ENCODE assay signal across 27 mouse cellular contexts in genomic region chr9:73176645-73177044, GRCm38 (mm10).
"Had no signal": no experiment of that assay in that cellular context is flagged by ENCODE, and none has a peak within 500 bp of the region (broad histone marks: within the 10 kb centered on the region; RNA-seq: fewer than 3 reads in every experiment).

No protein-coding gene starts in this region.

- DNase-seq: gastrocnemius, postnatal 14 days; gastrocnemius, postnatal 36 days; heart, adult 18-20 months; heart, postnatal 14 days; heart, postnatal 4 days; kidney, adult 11 months; kidney, adult 2 months; kidney, adult 9 months; kidney, postnatal 14 days; kidney, postnatal 36 days; layer of hippocampus, adult 9-11 months; layer of hippocampus, postnatal 36 days; left cerebral cortex, postnatal 4 days had no signal

- H3K9me3 ChIP-seq: heart, embryonic 15.5 days; hindbrain, embryonic 10.5 days; hindbrain, embryonic 15.5 days; limb, embryonic 15.5 days had no signal

- H3K27me3 ChIP-seq: heart, embryonic 13.5 days; heart, embryonic 15.5 days; hindbrain, embryonic 12.5 days; hindbrain, embryonic 15.5 days; kidney, embryonic 15.5 days; limb, embryonic 13.5 days; limb, embryonic 15.5 days; liver, embryonic 12.5 days had no signal

- H3K36me3 ChIP-seq: heart, embryonic 10.5 days; heart, embryonic 13.5 days; heart, embryonic 15.5 days; hindbrain, embryonic 10.5 days; hindbrain, embryonic 12.5 days; hindbrain, embryonic 15.5 days; kidney, embryonic 15.5 days; limb, embryonic 13.5 days; limb, embryonic 15.5 days; liver, embryonic 12.5 days had no signal

- H3K9ac ChIP-seq: heart, embryonic 13.5 days; heart, embryonic 15.5 days; hindbrain, embryonic 12.5 days; hindbrain, embryonic 15.5 days; kidney, embryonic 15.5 days; limb, embryonic 13.5 days; limb, embryonic 15.5 days; liver, embryonic 12.5 days; liver, embryonic 14.5 days had no signal

- H3K4me2 ChIP-seq: heart, embryonic 13.5 days; heart, embryonic 15.5 days; hindbrain, embryonic 12.5 days; hindbrain, embryonic 15.5 days; kidney, embryonic 15.5 days; limb, embryonic 13.5 days; limb, embryonic 15.5 days; liver, embryonic 12.5 days had no signal

- H3K4me3 ChIP-seq: heart, embryonic 10.5 days; heart, embryonic 13.5 days; heart, embryonic 15.5 days; hindbrain, embryonic 10.5 days; hindbrain, embryonic 12.5 days; hindbrain, embryonic 15.5 days; kidney, embryonic 15.5 days; limb, embryonic 13.5 days; limb, embryonic 15.5 days; liver, embryonic 12.5 days had no signal

- H3K27ac ChIP-seq: heart, embryonic 10.5 days; heart, embryonic 13.5 days; heart, embryonic 15.5 days; hindbrain, embryonic 10.5 days; hindbrain, embryonic 12.5 days; hindbrain, embryonic 15.5 days; hindbrain, postnatal 0 days; kidney, embryonic 15.5 days; kidney, postnatal 0 days; limb, embryonic 13.5 days; limb, embryonic 15.5 days; liver, embryonic 12.5 days; liver, embryonic 14.5 days had no signal

- H3K4me1 ChIP-seq: heart, embryonic 10.5 days; hindbrain, embryonic 10.5 days; hindbrain, embryonic 12.5 days; hindbrain, embryonic 15.5 days; limb, embryonic 13.5 days; limb, embryonic 15.5 days; liver, embryonic 12.5 days had no signal

- ATAC-seq: hindbrain, postnatal 0 days; intestine, embryonic 16.5 days; liver, embryonic 12.5 days had no signal
